Mouse (Mus musculus) heart, postnatal 10 days (tissue): ENCODE data around the gene Defb48. TPM values are rescaled to one million over a fixed set of nuclear protein-coding genes. Genes with fewer than 3 reads are reported as not detected.

Experiments
- DNase-seq, 2 experiments: peaks; one replicate each; pipeline ENCODE4 v3.0.0; 2021
- intact Hi-C: fragments of 180-260 bp; cut with DNase I; formaldehyde crosslinking; loops from one replicate; pipeline ENCODE4 v1.15.1; 2025
- total RNA-seq, 2 experiments: library from RNA; stranded (reverse); gene quantifications; 2 replicates each; pipeline ENCODE4 v1.2.3; 2021

The Defb48 gene
- total RNA-seq, 2 experiments from 2014 or later, result not detected

DNA sequence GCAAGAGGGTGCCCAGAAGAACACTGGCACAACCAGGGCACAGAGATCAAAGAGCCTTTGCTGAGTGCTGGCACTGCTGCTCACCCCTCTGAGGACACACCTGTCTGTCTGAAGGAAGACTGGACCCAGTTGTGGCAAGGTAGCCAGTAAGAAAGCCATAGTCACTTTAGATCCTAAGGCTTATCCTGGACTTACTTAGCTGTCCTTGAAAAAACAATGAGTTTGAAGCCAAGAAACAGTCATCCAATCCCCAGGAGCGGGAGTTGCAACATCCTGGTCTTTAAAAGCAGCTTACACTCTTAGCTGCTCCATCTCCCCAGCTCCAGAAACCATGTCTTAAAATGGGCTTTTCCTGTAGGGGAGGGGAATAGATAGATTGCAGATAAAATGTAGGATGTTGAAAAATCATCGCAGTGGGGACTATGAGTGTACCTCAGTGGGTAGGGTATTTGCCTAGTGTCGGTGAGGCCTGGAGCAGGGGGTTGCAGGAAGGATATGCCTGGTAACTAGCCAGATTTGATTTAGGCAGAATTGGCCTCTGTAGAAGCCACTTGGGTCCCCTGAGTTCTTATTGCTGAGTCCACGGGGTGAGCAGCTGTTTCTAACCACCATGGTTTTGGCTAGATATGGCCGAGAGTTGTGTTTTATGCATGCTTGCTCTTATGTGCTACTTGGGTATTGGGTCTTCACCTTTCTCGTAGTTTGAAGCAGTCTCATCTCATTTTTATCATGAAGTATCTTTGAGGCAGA, 47.5 kb downstream of the Defb48 start:
- peak; percentile 26 to 31 for DNase-seq

DNA sequence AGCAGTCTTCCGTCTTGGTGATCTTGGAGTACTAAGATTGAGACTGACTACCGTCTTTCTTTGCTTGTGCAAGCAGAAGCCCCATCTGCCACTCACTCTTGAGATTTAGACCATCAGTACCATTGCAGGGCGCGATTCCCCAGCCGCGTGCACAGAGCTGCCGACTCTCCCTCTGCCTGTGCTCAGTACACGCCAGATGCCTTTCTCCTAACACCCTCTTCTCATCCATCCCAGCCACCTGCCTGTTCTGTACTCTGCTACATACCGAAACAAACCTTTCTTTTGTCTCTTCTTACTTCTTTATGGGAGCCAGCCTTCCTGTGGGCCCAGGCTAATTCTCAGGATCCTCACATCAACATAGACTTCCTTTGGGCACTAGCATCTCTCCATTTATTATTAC, 48.9 kb downstream of the Defb48 start:
- intact Hi-C loops, result loop anchor here (5.0 kb wide), 1 partner anchor 173 kb away; the partner anchor contains the start of gene Ints6
- no peak for DNase-seq

More for the DNA sequence above, 47.5 kb downstream of the Defb48 start:
- intact Hi-C loops, result loop anchor here (2.0 to 5.0 kb wide), 3 partner anchors 58 to 175 kb away; partner anchors contain the start of gene Ints6

DNA sequence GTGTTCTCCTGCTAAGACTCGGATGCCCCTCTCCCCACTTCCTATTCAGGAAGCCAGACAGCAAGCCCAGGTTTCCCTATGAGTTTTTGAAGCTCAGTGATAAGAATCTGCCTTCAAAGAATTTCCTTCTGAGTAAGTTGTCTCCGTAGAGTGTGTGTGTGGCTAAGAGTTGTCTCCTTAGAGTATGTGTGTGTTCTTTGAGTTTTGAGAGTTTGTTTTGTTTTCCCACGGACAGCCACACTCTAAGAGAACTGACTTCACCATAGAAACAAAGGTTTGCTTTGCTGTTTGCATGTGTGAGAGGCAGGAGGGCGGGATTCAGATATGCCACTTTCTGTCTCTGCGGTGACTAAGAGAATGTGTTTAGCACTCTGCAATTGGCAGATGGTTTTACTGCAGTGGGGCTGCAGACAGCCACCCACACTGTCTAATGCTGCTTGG, 56.2 kb downstream of the Defb48 start:
- no peak for DNase-seq
- intact Hi-C loops, result no loop called here

Other genes starting within 250 kb of the Defb48 start
- 10 to 100 TPM; 14.3 to 22.4 TPM for gene Ints6, start 223.3 kb downstream of the Defb48 start, total RNA-seq
- 1 to 10 TPM; 8.0 to 9.1 TPM for gene Wdfy2, start 146.8 kb downstream of the Defb48 start, total RNA-seq
- not detected for gene Defb47, start 13.6 kb upstream of the Defb48 start, total RNA-seq
- gene Defb43, start 27.3 kb upstream of the Defb48 start, total RNA-seq, result not detected
- gene Defb42, start 62.5 kb upstream of the Defb48 start, total RNA-seq, result under 1 TPM; 0.69 to 0.86 TPM
- gene Defb30, start 65.5 kb upstream of the Defb48 start, total RNA-seq, result not detected